Mouse (Mus musculus) T-helper 17 cell (primary cell): Measurements from ENCODE around the gene Psors1c2.

Experiments used
- in situ Hi-C, 2 experiments: fragments of 300-600 bp; cut with MboI, MseI; formaldehyde crosslinking; loops; 1 replicate in 1 of 2; 2 replicates in 1 of 2; pipeline ENCODE4 v1.15.1; 2025; ENCODE audit warnings: high pct_unique_total_duplicates in 2 of 2

Psors1c2 gene

DNA sequence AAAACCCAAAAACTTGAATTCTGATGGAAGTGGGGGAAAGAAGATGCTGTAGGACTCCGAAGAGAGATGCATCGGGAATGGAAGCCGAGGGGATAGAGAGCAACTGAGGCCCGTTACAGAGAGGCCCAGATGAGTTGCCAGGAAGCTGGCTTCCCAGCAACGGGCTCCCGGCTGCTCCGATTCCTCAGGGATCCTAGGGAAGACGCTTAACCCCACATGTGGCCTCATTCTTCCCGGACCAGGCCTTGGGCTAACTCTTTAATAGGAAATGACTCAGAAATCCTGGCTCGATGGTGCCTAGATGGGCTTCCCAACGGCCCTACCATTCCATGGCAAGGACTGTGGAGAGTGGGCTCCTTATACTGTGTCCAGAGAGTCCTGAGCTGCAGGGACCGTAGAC is 15.5 kb upstream of the Psors1c2 start:
- in situ Hi-C loops, result no loop called here

DNA sequence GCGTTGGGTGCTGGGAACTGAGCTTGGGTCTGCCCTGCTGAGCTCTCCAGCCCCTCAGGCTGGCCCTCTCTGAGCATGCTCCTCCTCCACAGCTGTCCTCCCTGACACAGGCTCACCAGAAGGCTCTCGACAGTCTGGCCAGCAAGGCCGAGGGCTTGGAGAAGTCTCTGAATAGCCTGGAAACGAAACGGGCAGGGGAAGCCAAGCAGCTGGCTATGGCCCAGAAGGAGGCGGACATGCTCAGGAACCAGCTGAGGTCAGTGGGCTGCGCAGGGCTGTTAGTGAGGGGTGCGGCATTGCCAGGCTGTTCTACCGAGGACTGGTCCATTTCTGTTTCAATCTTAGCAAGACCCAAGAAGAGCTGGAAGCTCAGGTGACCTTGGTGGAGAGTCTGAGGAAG is 8.6 kb upstream of the Psors1c2 start:
- in situ Hi-C loops, result loop anchor here in 1 of 2 experiments (10.0 kb wide), 1 partner anchor 1470 kb away; no protein-coding TSS in a partner anchor

DNA sequence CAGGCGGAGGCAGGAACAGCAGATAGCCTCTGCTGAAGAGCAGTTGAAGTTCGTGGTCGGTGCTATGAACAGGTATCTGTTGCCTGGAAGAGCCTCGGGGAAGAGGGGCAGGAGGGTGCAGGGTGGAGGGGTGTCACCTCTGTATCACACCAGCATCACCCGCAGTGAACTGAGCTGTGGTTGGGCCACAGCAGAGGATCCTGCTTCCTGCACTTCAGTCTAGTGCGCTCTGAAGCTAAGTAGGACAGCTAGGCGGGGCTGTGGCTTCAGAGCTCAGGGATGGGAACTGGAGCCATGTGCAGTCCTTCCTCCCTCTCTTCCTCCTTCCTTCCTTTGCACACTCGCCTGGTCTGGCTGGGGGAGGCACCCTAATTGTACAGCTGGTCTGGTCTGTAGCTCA is 6.4 kb upstream of the Psors1c2 start:
- in situ Hi-C loops, result loop anchor here in 1 of 2 experiments (10.0 kb wide), 1 partner anchor 1472 kb away; no protein-coding TSS in a partner anchor

GRCm38 (mm10) chr17:35532360-35532759 is 641 bp upstream of the Psors1c2 start:
- in situ Hi-C loops, result no loop called here

- in situ Hi-C loops, result no loop called here
These were observed 1.3 kb downstream of the Psors1c2 start for GRCm38 (mm10) chr17:35534343-35534742.

DNA sequence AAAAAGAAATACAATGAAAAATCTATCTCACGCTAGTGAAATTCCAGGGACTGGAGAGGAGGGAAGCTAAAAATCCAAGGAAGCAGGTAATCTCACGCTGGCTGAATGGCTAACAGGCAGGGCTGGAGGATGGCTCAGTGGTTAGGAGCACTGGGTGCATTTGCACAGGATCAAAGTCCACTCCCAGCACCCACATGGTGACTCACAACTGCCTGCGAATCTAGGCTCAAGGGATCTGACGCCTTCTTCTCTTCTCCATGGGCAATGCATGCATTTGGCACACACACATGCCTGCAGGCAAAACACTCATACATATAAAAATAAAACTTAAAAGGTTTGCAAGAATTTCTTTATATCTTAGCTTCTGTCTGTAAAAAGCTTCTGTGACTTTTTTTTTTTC is 4.4 kb downstream of the Psors1c2 start:
- in situ Hi-C loops, result loop anchor here in 1 of 2 experiments (5.0 kb wide), 1 partner anchor 65 kb away; the partner anchor contains the start of gene H2-Q10

DNA sequence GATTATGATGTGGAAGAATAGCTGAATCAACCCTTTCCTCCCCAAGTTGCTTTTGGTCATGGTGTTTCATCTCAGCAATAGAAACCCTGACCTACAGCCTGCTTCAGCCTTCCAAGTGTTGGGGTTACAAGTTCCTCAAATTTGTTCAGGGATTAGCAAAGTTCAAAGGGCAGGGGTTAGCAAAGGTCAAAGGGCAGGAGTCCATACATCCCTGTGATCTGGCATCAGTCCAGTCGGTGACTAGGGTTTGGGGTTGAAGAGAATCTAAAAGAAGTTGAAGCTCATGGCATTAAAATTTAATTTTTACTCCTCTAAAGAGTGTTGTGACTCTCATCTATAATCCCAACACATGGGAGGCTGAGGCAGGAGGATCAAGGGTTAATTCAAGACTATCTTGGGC is 5.5 kb downstream of the Psors1c2 start:
- in situ Hi-C loops, result loop anchor here in 1 of 2 experiments (5.0 kb wide), 1 partner anchor 66 kb away; the partner anchor contains the start of gene H2-Q10

- in situ Hi-C loops, result loop anchor here in 1 of 2 experiments (5.0 kb wide), 1 partner anchor 67 kb away; the partner anchor contains the start of gene H2-Q10
These were observed 6.5 kb downstream of the Psors1c2 start for GRCm38 (mm10) chr17:35539540-35539939.

GRCm38 (mm10) chr17:35542761-35543411 is 9.9 kb downstream of the Psors1c2 start:
- in situ Hi-C loops, result no loop called here

- in situ Hi-C loops, result no loop called here
These were observed 10.4 kb downstream of the Psors1c2 start for GRCm38 (mm10) chr17:35543412-35543861.

DNA sequence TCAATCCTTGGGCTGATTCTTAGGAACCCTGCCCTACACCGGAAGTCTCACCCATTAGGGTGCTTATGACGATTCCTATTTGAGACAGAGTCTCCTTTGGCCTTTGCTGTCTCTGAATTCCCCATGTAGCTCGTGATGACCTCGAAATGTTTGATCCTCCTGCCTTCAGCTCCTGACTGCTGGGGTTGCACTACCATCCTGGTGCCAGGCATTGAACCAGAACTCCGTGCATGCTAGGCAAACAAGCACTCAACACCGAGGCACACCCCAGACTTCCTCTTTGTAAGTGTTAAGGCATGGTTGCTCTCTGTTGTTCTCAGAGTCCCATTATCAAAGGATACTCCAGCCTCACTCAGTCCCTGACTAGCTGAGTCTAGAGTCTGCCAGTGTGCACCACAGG is 11.0 kb downstream of the Psors1c2 start:
- in situ Hi-C loops, result no loop called here

DNA sequence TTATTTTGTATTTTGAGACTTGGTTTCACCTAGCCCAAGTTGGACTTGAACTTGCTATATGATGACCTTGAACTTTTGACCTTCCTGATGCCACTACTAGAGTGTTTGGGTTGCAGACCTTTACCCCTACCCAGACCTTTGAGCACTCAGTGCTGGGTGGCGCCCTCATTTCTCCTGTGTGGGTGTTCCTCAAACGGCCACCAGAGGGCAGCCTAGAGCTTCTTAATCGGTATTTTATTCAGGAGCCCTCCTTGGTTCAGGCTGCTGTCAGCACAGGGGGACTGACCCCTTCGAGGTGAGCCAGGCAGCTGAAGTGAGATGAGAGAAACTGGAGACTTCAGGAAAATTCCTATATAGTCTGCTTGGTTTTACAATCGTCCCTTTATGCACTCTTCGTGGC is 11.7 kb downstream of the Psors1c2 start:
- in situ Hi-C loops, result no loop called here

DNA sequence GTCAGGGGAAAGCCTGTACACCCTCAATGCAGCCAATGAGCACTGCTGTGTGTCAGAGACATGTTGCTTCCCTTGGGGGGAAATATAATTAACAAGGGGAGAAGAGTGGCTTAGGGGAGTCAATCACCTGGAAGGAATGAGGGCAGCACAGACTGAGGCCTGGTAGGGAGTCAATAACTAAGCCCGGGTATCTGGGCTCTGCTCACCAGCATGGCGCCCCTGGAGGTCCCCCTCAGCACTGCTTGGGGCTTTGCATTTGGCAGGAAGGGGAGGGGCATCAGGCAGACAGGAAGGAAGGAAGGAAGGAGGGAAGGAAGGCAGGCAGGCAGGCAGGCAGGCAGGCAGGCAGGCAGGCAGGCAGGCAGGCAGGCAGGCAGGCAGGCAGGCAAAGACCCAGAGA is 14.5 kb downstream of the Psors1c2 start:
- in situ Hi-C loops, result no loop called here

- in situ Hi-C loops, result no loop called here
These were observed 15.6 kb downstream of the Psors1c2 start for GRCm38 (mm10) chr17:35548636-35549035.

- in situ Hi-C loops, result loop anchor here in 1 of 2 experiments (5.0 kb wide), 1 partner anchor 63 kb away; no protein-coding TSS in a partner anchor
These were observed 16.6 kb downstream of the Psors1c2 start for GRCm38 (mm10) chr17:35549437-35550142.

DNA sequence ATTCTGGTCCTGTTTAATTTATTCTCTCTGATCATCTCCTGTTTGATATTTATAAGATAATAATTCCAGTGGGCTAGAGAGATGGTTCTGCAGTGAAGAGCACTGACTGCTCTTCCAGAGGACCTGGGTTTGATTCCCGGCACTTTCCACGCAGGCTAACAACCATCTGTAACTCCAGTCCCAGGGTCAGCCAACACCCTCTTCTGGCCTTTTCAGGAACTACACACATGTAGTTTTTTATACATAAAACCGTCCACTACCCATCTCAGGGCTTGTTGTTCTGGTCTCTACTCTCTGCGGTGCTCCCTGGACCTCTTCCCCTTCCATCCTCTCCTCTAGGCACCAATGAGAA is 17.1 kb downstream of the Psors1c2 start:
- in situ Hi-C loops, result loop anchor here in 1 of 2 experiments (5.0 kb wide), 1 partner anchor 62 kb away; no protein-coding TSS in a partner anchor

DNA sequence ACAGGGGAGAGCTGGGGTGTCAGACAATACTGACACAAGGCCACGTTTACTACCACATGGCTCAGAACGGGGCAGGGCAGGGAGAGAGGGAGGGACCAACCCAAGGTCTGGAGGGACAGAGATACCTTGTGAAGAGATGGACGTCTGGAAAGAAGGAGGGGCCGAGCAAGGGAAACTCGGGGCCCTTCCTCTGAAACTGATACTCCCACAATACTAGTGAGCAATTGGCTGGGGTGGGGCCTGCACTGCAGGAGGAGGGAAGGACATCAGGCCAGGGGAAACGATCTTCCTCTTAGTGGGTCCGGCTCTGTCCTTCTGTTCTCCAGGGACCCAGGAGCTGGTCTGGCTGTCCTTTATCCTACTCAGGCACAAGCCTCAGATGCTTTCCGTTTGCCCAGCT is 17.9 kb downstream of the Psors1c2 start:
- in situ Hi-C loops, result loop anchor here in 1 of 2 experiments (5.0 kb wide), 1 partner anchor 61 kb away; no protein-coding TSS in a partner anchor

- in situ Hi-C loops, result loop anchor here in 1 of 2 experiments (5.0 kb wide), 1 partner anchor 60 kb away; no protein-coding TSS in a partner anchor
These were observed 18.9 kb downstream of the Psors1c2 start, which contains the start of gene Cdsn for GRCm38 (mm10) chr17:35551881-35552414. Gene Cdsn (plus strand): TSS chr17:35552128.

GRCm38 (mm10) chr17:35554321-35554720 is 21.3 kb downstream of the Psors1c2 start:
- in situ Hi-C loops, result loop anchor here in 1 of 2 experiments (5.0 kb wide), 1 partner anchor 58 kb away; no protein-coding TSS in a partner anchor

DNA sequence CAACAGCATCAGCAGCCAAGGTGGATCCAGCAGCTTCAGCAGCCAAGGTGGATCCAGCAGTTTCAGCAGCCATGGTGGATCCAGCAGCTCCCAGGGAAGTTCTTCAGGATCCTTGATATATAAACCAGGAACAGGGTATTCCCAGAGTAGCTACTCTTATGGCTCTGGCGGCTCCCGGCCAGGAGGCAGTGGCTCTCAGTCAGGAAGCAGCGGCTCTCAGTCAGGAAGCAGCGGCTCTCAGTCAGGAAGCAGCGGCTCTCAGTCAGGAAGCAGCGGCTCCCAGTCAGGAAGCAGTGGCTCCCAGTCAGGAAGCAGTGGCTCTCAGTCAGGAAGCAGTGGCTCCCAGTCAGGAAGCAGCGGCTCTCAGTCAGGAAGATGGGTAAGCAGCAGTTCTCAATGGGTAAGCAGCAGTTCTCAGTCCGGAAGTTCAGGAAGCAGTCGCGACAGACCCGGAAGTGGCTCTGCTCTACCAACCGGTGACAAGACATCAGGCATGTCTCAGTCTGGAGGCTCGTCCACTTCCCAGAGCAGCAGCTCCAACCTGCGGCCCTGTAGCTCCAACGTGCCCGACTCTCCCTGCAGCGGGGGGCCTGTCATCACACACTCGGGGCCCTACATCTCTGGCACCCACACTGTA is 21.9 kb downstream of the Psors1c2 start:
- in situ Hi-C loops, result loop anchor here in 1 of 2 experiments (5.0 kb wide), 1 partner anchor 57 kb away; no protein-coding TSS in a partner anchor

GRCm38 (mm10) chr17:35556186-35556765 is 23.3 kb downstream of the Psors1c2 start:
- in situ Hi-C loops, result no loop called here
